Mouse (Mus musculus): ENCODE measurements around the gene Rnf144b. TPM values are rescaled to one million over a fixed set of nuclear protein-coding genes. Genes with fewer than 3 reads are reported as not detected.

The Rnf144b gene
- polyA plus RNA-seq (2015; fragmentation: Nextera tagmentation; extraction: Ambion mirVana), result 4.2 and 4.4 TPM in 2 replicates

- H3K4me1 ChIP-seq, result peaks cover 25% of the 10 kb centered on the region
- H3K4me2 ChIP-seq (replicated peaks), result peak within 1 kb of the TSS; percentile 90
- H3K36me3 ChIP-seq, result no peaks in the 10 kb centered on the region
- WGBS, result 2% methylated on average over 55 of the region's 55 CpGs
- H3K9ac ChIP-seq, result peak within 1 kb of the TSS; percentile 43
- H3K27ac ChIP-seq (replicated peaks), result 0 out of 2 replicates have a peak within 1 kb of the TSS, but pooled peaks have one; percentile 4
- peaks cover 9% of the 10 kb centered on the region; the same call in 1 of the 2 replicates for H3K27me3 ChIP-seq
- ATAC-seq (ENCODE audit: insufficient number of reproducible peaks, low FRiP score, low TSS enrichment, low read depth), result no peak
- peak within 1 kb of the TSS; percentile 51 for H3K4me3 ChIP-seq (replicated peaks)
- H3K9me3 ChIP-seq (replicated peaks), result no peaks in the 10 kb centered on the region
These were observed at the start of gene Rnf144b for GRCm38 (mm10) chr13:47122537-47123430. Gene Rnf144b, plus strand, starts transcription at chr13:47122656.

GRCm38 (mm10) chr13:47076156-47076555 is 46.3 kb upstream of the Rnf144b start:
- Histone ChIP-seq H3K27ac (replicated peaks) (no peak overlapping the region), H3K4me3 (replicated peaks) (no peak overlapping the region), H3K9ac (no peak overlapping the region), H3K9me3 (replicated peaks) (no peaks in the 10 kb centered on the region), H3K36me3 (peaks cover 53% of the 10 kb centered on the region), H3K4me2 (replicated peaks) (no peak overlapping the region), H3K4me1 (no peaks in the 10 kb centered on the region), H3K27me3 (no peaks in the 10 kb centered on the region)
- 73% methylated on average over 5 of the region's 5 CpGs for WGBS
- no peak for ATAC-seq (ENCODE audit: insufficient number of reproducible peaks, low FRiP score, low TSS enrichment, low read depth)

GRCm38 (mm10) chr13:47077367-47077766 is 45.1 kb upstream of the Rnf144b start:
- ATAC-seq (ENCODE audit: insufficient number of reproducible peaks, low FRiP score, low TSS enrichment, low read depth), result no peak
- no peak overlapping the region for H3K9ac ChIP-seq
- no peak overlapping the region for H3K4me2 ChIP-seq (replicated peaks)
- H3K4me3 ChIP-seq (replicated peaks), result no peak overlapping the region
- no peaks in the 10 kb centered on the region for H3K4me1 ChIP-seq
- peaks cover 56% of the 10 kb centered on the region for H3K36me3 ChIP-seq
- no peak overlapping the region for H3K27ac ChIP-seq (replicated peaks)
- H3K27me3 ChIP-seq, result no peaks in the 10 kb centered on the region
- no peaks in the 10 kb centered on the region for H3K9me3 ChIP-seq (replicated peaks)

GRCm38 (mm10) chr13:47078799-47079198 is 43.7 kb upstream of the Rnf144b start:
- no peak overlapping the region for H3K9ac ChIP-seq
- no peaks in the 10 kb centered on the region for H3K4me1 ChIP-seq
- H3K36me3 ChIP-seq, result peaks cover 47% of the 10 kb centered on the region
- no peaks in the 10 kb centered on the region for H3K27me3 ChIP-seq
- H3K4me3 ChIP-seq (replicated peaks), result no peak overlapping the region
- H3K27ac ChIP-seq (replicated peaks), result no peak overlapping the region
- no peaks in the 10 kb centered on the region for H3K9me3 ChIP-seq (replicated peaks)
- H3K4me2 ChIP-seq (replicated peaks), result no peak overlapping the region
- 60% methylated on average over 5 of the region's 5 CpGs for WGBS
- ATAC-seq (ENCODE audit: insufficient number of reproducible peaks, low FRiP score, low TSS enrichment, low read depth), result no peak

GRCm38 (mm10) chr13:47080905-47081505 is 41.5 kb upstream of the Rnf144b start:
- no peaks in the 10 kb centered on the region for H3K27me3 ChIP-seq
- no peak overlapping the region for H3K9ac ChIP-seq
- no peaks in the 10 kb centered on the region for H3K4me1 ChIP-seq
- H3K36me3 ChIP-seq, result peaks cover 46% of the 10 kb centered on the region
- no peak overlapping the region for H3K4me3 ChIP-seq (replicated peaks)
- 90% methylated on average over 4 of the region's 4 CpGs for WGBS
- no peak overlapping the region for H3K4me2 ChIP-seq (replicated peaks)
- H3K27ac ChIP-seq (replicated peaks), result no peak overlapping the region
- ATAC-seq (ENCODE audit: insufficient number of reproducible peaks, low FRiP score, low TSS enrichment, low read depth), result no peak
- no peaks in the 10 kb centered on the region for H3K9me3 ChIP-seq (replicated peaks)

GRCm38 (mm10) chr13:47088433-47088832 is 34.0 kb upstream of the Rnf144b start:
- no peak overlapping the region for H3K4me2 ChIP-seq (replicated peaks)

GRCm38 (mm10) chr13:47089271-47089670 is 33.2 kb upstream of the Rnf144b start:
- WGBS, result 69% methylated on average over 2 of the region's 2 CpGs
- H3K27ac ChIP-seq (replicated peaks), result no peak overlapping the region
- H3K4me3 ChIP-seq (replicated peaks), result no peak overlapping the region
- H3K4me2 ChIP-seq (replicated peaks), result no peak overlapping the region
- peaks cover 36% of the 10 kb centered on the region for H3K36me3 ChIP-seq
- H3K27me3 ChIP-seq, result no peaks in the 10 kb centered on the region
- no peak for ATAC-seq (ENCODE audit: insufficient number of reproducible peaks, low FRiP score, low TSS enrichment, low read depth)
- H3K9ac ChIP-seq, result no peak overlapping the region
- no peaks in the 10 kb centered on the region for H3K9me3 ChIP-seq (replicated peaks)
- H3K4me1 ChIP-seq, result no peaks in the 10 kb centered on the region

More at GRCm38 (mm10) chr13:47088433-47088832, 34.0 kb upstream of the Rnf144b start:
- Histone ChIP-seq H3K27ac (replicated peaks) (no peak overlapping the region), H3K4me1 (no peaks in the 10 kb centered on the region), H3K27me3 (no peaks in the 10 kb centered on the region), H3K36me3 (peaks cover 36% of the 10 kb centered on the region), H3K9me3 (replicated peaks) (no peaks in the 10 kb centered on the region), H3K4me3 (replicated peaks) (no peak overlapping the region), H3K9ac (no peak overlapping the region)
- WGBS, result 62% methylated on average over 1 of the region's 1 CpGs
- ATAC-seq (ENCODE audit: insufficient number of reproducible peaks, low FRiP score, low TSS enrichment, low read depth), result no peak

GRCm38 (mm10) chr13:47093791-47094190 is 28.7 kb upstream of the Rnf144b start:
- Histone ChIP-seq H3K4me2 (replicated peaks) (no peak overlapping the region), H3K36me3 (peaks cover 22% of the 10 kb centered on the region), H3K9ac (no peak overlapping the region), H3K27me3 (no peaks in the 10 kb centered on the region), H3K4me3 (replicated peaks) (no peak overlapping the region), H3K27ac (replicated peaks) (no peak overlapping the region), H3K9me3 (replicated peaks) (no peaks in the 10 kb centered on the region), H3K4me1 (no peaks in the 10 kb centered on the region)
- no peak for ATAC-seq (ENCODE audit: insufficient number of reproducible peaks, low FRiP score, low TSS enrichment, low read depth)
- 90% methylated on average over 2 of the region's 2 CpGs for WGBS

- H3K4me1 ChIP-seq, result no peaks in the 10 kb centered on the region
- H3K9me3 ChIP-seq (replicated peaks), result no peaks in the 10 kb centered on the region
- no peak overlapping the region for H3K4me3 ChIP-seq (replicated peaks)
- H3K27ac ChIP-seq (replicated peaks), result no peak overlapping the region
- peaks cover 24% of the 10 kb centered on the region; the same call in 1 of the 2 replicates for H3K36me3 ChIP-seq
- H3K27me3 ChIP-seq, result no peaks in the 10 kb centered on the region
- H3K9ac ChIP-seq, result no peak overlapping the region
- ATAC-seq (ENCODE audit: insufficient number of reproducible peaks, low FRiP score, low TSS enrichment, low read depth), result no peak
- 71% methylated on average over 2 of the region's 2 CpGs for WGBS
- H3K4me2 ChIP-seq (replicated peaks), result no peak overlapping the region
These were observed 25.9 kb upstream of the Rnf144b start for GRCm38 (mm10) chr13:47096591-47096990.

- no peaks in the 10 kb centered on the region for H3K27me3 ChIP-seq
- peaks cover 15% of the 10 kb centered on the region for H3K4me1 ChIP-seq
- 80% methylated on average over 7 of the region's 7 CpGs for WGBS
- peaks cover 21% of the 10 kb centered on the region; the same call in 1 of the 2 replicates for H3K36me3 ChIP-seq
- H3K9me3 ChIP-seq (replicated peaks), result no peaks in the 10 kb centered on the region
- H3K27ac ChIP-seq (replicated peaks), result no peak overlapping the region
- ATAC-seq (ENCODE audit: insufficient number of reproducible peaks, low FRiP score, low TSS enrichment, low read depth), result no peak
- H3K4me2 ChIP-seq (replicated peaks), result no peak overlapping the region
- H3K4me3 ChIP-seq (replicated peaks), result no peak overlapping the region
- no peak overlapping the region for H3K9ac ChIP-seq
These were observed 23.2 kb upstream of the Rnf144b start for GRCm38 (mm10) chr13:47099265-47099664.

GRCm38 (mm10) chr13:47100587-47100986 is 21.9 kb upstream of the Rnf144b start:
- Histone ChIP-seq H3K4me2 (replicated peaks) (no peak overlapping the region), H3K4me1 (peaks cover 16% of the 10 kb centered on the region), H3K36me3 (peaks cover 21% of the 10 kb centered on the region; the same call in 1 of the 2 replicates)

More at GRCm38 (mm10) chr13:47100587-47100986, 21.9 kb upstream of the Rnf144b start:
- H3K9ac ChIP-seq, result no peak overlapping the region
- WGBS, result 87% methylated on average over 2 of the region's 2 CpGs
- no peaks in the 10 kb centered on the region for H3K9me3 ChIP-seq (replicated peaks)
- H3K4me3 ChIP-seq (replicated peaks), result no peak overlapping the region
- no peak overlapping the region for H3K27ac ChIP-seq (replicated peaks)
- ATAC-seq (ENCODE audit: insufficient number of reproducible peaks, low FRiP score, low TSS enrichment, low read depth), result no peak
- H3K27me3 ChIP-seq, result no peaks in the 10 kb centered on the region

Measured in embryonic facial prominence, embryonic 15.5 days (tissue).